In the genomic region with DNA sequence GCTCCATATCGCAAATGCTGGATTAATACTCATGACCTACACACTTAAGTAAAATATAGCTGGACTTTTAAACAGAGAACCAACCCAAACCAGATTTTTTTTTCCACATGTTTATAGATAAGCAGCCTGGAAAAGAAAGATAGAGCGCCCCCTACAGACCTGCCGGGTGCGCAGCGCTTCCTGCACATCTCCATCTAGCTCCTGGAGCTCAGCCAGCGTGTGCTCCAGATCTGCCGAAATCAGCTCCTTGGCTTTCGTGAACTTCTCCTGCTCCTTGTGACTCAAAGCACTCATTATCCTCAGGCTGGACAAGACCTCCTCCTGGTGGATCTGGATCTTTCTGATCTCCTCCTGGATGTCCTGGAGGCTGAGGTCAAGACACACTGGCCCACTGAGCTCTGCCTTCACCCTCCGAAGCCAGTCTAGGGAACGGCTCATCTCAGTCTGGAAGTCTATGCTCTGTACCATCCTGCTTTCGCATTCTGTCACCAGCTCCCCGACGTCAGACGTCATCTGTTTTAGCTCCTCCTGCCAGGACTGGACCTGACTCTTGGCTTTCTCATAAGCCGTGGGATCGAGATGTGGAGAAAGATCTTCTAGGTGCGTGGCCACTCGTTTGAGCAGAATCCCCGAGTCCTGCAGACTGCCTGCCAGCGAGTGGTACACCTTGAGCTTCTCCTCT, we compare ENCODE assay signal across 10 mouse cellular contexts.
DNase-seq lines count a peak whose midpoint lies in the region; ATAC-seq and TF ChIP-seq lines count a peak whose summit lies in the region.
"Had no signal": no experiment of that assay in that cellular context is flagged by ENCODE, and none has a peak within 500 bp of the region (broad histone marks: within the 10 kb centered on the region; RNA-seq: fewer than 3 reads in every experiment).

No protein-coding gene starts in this region.

- H3K27me3 ChIP-seq in forebrain, embryonic 10.5 days (ENCODE audit: poor library complexity, severe bottlenecking) = no peaks in the 10 kb centered on the region
- H3K27me3 ChIP-seq: embryonic facial prominence, embryonic 15.5 days; neural tube, embryonic 12.5 days had no signal

- no peak overlapping the region for H3K27ac ChIP-seq in forebrain, embryonic 10.5 days
- H3K27ac ChIP-seq: embryonic facial prominence, embryonic 15.5 days; neural tube, embryonic 12.5 days had no signal

- H3K4me3 ChIP-seq in lung, adult 2 months (replicated peaks; ENCODE audit: extremely low read depth, low read depth, low read length) = no peak overlapping the region
- H3K4me3 ChIP-seq in forebrain, embryonic 10.5 days = no peak overlapping the region
- H3K4me3 ChIP-seq: embryonic facial prominence, embryonic 15.5 days; neural tube, embryonic 12.5 days had no signal

- 82% methylated on average over 20 of the region's 20 CpGs for WGBS in lung, adult 2 months
- WGBS in forebrain, embryonic 10.5 days = 83% methylated on average over 20 of the region's 20 CpGs

- no peaks in the 10 kb centered on the region for H3K36me3 ChIP-seq in forebrain, embryonic 10.5 days (replicated peaks)
- H3K36me3 ChIP-seq: neural tube, embryonic 12.5 days had no signal

- TF ChIP-seq CTCF in lung, adult 2 months (IDR thresholded peaks at IDR 0.05; ENCODE audit: insufficient read depth, low read length) = peak; percentile 5; the same call in 1 of the 2 replicates

- no peaks in the 10 kb centered on the region for H3K9me3 ChIP-seq in forebrain, embryonic 10.5 days
- H3K9me3 ChIP-seq: embryonic facial prominence, embryonic 15.5 days; neural tube, embryonic 12.5 days had no signal

- no peaks in the 10 kb centered on the region for H3K4me1 ChIP-seq in lung, adult 2 months (ENCODE audit: control insufficient read depth, insufficient read depth, low read length)
- no peaks in the 10 kb centered on the region for H3K4me1 ChIP-seq in forebrain, embryonic 10.5 days
- H3K4me1 ChIP-seq: embryonic facial prominence, embryonic 15.5 days; neural tube, embryonic 12.5 days had no signal

- DNase-seq in adrenal gland, adult 18-20 months (ENCODE audit: low spot score in 2 of 2) = peak; percentile 12 to 32
- DNase-seq in adrenal gland, adult 8-10 months = no peak
- no peak for DNase-seq in lung, adult 2 months
- no peak for DNase-seq in lung, adult 18-20 months
- peak; percentile 52 for DNase-seq in naive thymus-derived CD4-positive, alpha-beta T cell, adult 2 months (ENCODE audit: low read depth)
- DNase-seq in forebrain, embryonic 10.5 days (ENCODE audit: extremely low spot score, low spot score) = no peak
- no peak for DNase-seq in urinary bladder, postnatal 10 days (ENCODE audit: low spot score)

- no peak for TF ChIP-seq POLR2A in lung, adult 2 months (IDR thresholded peaks at IDR 0.05; ENCODE audit: borderline replicate concordance, extremely low read depth, low read depth, low read length)

- peak; percentile 50; the same call in 1 of the 2 replicates for ATAC-seq in erythroid progenitor cell, adult 5-6 weeks (replicated peaks; ENCODE audit: low FRiP score, poor library complexity, severe bottlenecking)

Comparison
In these comparisons a context has a peak if more than half of its experiments do, and no peak if none do; other contexts are left out.
1. DNase-seq: peak in adrenal gland, adult 18-20 months (2 of 2) and naive thymus-derived CD4-positive, alpha-beta T cell, adult 2 months (single experiment); none in adrenal gland, adult 8-10 months (single experiment), lung, adult 2 months (single experiment), lung, adult 18-20 months (0 of 2), forebrain, embryonic 10.5 days (single experiment) and urinary bladder, postnatal 10 days (single experiment).